14 mouse cellular contexts compared by ENCODE assay signal in the genomic region with DNA sequence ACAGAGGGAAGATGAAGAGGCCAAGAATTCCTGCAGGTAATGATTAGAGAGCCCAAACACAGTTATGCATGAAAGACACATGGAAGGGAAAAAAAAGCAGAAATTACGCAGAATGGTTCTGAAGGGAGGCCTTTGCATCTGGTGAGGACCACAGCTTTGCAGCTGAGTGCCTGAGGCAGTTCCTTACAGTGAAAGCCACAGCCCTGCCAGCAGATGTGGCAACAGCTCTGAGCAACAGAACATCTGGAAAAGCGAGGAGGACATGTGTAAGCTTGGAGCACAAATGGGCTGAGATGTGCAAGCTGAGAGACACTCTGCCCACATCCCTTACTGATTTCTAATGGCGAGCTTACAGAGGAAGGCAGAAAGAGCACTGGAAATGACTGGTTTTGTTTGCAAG.
"Had no signal": no experiment of that assay in that cellular context is flagged by ENCODE, and none has a peak within 500 bp of the region (broad histone marks: within the 10 kb centered on the region; RNA-seq: fewer than 3 reads in every experiment).

No protein-coding gene starts in this region.

- H3K27ac ChIP-seq: midbrain, embryonic 10.5 days; midbrain, embryonic 13.5 days; midbrain, embryonic 15.5 days; neural tube, embryonic 12.5 days; stomach, embryonic 15.5 days; stomach, postnatal 0 days had no signal

- H3K4me3 ChIP-seq: midbrain, embryonic 10.5 days; midbrain, embryonic 13.5 days; midbrain, embryonic 15.5 days; neural tube, embryonic 12.5 days; stomach, embryonic 15.5 days had no signal

- DNase-seq: lung, adult 18-20 months; lung, embryonic 14.5 days; lung, postnatal 10 days; lung, postnatal 4 days; right cerebral cortex, postnatal 14 days; thymus, adult 2 months; thymus, postnatal 25 days; thymus, postnatal 4 days had no signal

- ATAC-seq: midbrain, embryonic 13.5 days; midbrain, embryonic 15.5 days had no signal

- H3K4me2 ChIP-seq: lung, embryonic 14.5 days; midbrain, embryonic 13.5 days; midbrain, embryonic 15.5 days; neural tube, embryonic 12.5 days; stomach, embryonic 15.5 days had no signal

- H3K9me3 ChIP-seq: midbrain, embryonic 15.5 days; stomach, embryonic 15.5 days had no signal

- H3K27me3 ChIP-seq: midbrain, embryonic 13.5 days; midbrain, embryonic 15.5 days; neural tube, embryonic 12.5 days; stomach, embryonic 15.5 days had no signal

- H3K36me3 ChIP-seq: midbrain, embryonic 15.5 days; neural tube, embryonic 12.5 days; stomach, embryonic 15.5 days had no signal

- H3K4me1 ChIP-seq: midbrain, embryonic 10.5 days; midbrain, embryonic 13.5 days; midbrain, embryonic 15.5 days; neural tube, embryonic 12.5 days; stomach, embryonic 15.5 days had no signal

- H3K9ac ChIP-seq: lung, embryonic 14.5 days; midbrain, embryonic 13.5 days; midbrain, embryonic 15.5 days; neural tube, embryonic 12.5 days; stomach, embryonic 15.5 days had no signal
